Mouse (Mus musculus) lung, adult 2 months (tissue): ENCODE results near the gene Nek5.
A peak's percentile ranks its signal among the peaks of the same experiment; 100 is the strongest.

Experiments
- CTCF ChIP-seq: fragments of 200-500 bp; IDR thresholded peaks from 2 replicates; pipeline ENCODE4 v1.5.1; 2011; ENCODE audit warnings: mild to moderate bottlenecking, low read length, control low read depth; ENCODE audit not compliant: insufficient read depth
- POLR2A ChIP-seq: fragments of 200-500 bp; IDR thresholded peaks from 2 replicates; pipeline ENCODE4 v1.6.1; 2011; ENCODE audit warnings: low read depth, mild to moderate bottlenecking, control low read depth, low read length, borderline replicate concordance; ENCODE audit errors: extremely low read depth

GRCm38 (mm10) chr8:22166080-22166603 lies 41.3 kb upstream of the Nek5 start, which contains the start of gene Nek3:
- TF ChIP-seq CTCF (peak; percentile 37), POLR2A (peak; percentile 76; the same call in 1 of the 2 replicates)
